Mouse (Mus musculus): ENCODE measurements at regions not wholly inside any gene's neighbourhood (a gene's known extent, or its start where the extent isn't known, plus 50 kb on each side); places are given as distances from the start of the nearest gene placed in this dataset.

- Histone ChIP-seq H3K9me3 (no peaks in the 10 kb centered on the region), H3K4me3 (replicated peaks) (no peak overlapping the region), H3K27me3 (replicated peaks) (no peaks in the 10 kb centered on the region), H3K36me3 (replicated peaks; ENCODE audit: low read length) (no peaks in the 10 kb centered on the region), H3K4me1 (no peaks in the 10 kb centered on the region)
- no peak for TF ChIP-seq FLI1 (IDR thresholded peaks at IDR 0.05; ENCODE audit: low read length)
- no peak for TF ChIP-seq GATA1 (IDR thresholded peaks at IDR 0.05; ENCODE audit: borderline replicate concordance, low read length)
Measured at GRCm38 (mm10) chr14:46623645-46624044, 136.7 kb upstream of the Cdkn3 start.

- H3K4me3 ChIP-seq (replicated peaks), result no peak overlapping the region
- TF ChIP-seq FLI1 (IDR thresholded peaks at IDR 0.05; ENCODE audit: low read length) (no peak), GATA1 (IDR thresholded peaks at IDR 0.05; ENCODE audit: borderline replicate concordance, low read length) (no peak)
- H3K36me3 ChIP-seq (replicated peaks; ENCODE audit: low read length), result no peaks in the 10 kb centered on the region
- no peaks in the 10 kb centered on the region for H3K27me3 ChIP-seq (replicated peaks)
- H3K4me1 ChIP-seq, result no peaks in the 10 kb centered on the region
- H3K9me3 ChIP-seq, result no peaks in the 10 kb centered on the region
Measured at GRCm38 (mm10) chr14:46616030-46616429, 144.3 kb upstream of the Cdkn3 start.

DNA sequence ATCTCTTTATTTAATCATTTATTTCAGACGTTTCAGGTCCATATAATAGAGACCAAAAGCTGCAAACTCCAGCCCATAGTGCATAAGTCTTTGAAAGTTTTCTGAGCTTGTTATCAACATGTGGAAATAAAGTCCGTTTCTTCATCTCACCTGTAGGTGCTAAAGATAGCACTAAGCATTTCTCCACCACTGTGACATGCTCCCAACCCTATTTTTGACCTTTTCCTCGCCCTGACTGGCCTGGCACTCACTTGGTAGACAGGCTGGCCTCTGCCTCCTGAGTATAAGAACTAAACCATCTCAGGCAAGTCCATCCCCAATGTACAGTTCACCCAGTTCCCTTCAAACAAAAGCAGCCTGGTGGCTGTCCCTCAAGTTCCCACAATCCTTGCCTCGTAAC lies 145.4 kb upstream of the Cdkn3 start:
- Histone ChIP-seq H3K4me1 (no peaks in the 10 kb centered on the region), H3K36me3 (replicated peaks; ENCODE audit: low read length) (no peaks in the 10 kb centered on the region), H3K9me3 (0 out of 2 replicates have a peak, but pooled peaks cover 3% of the 10 kb centered on the region), H3K4me3 (replicated peaks) (no peak overlapping the region), H3K27me3 (replicated peaks) (no peaks in the 10 kb centered on the region)
- TF ChIP-seq FLI1 (IDR thresholded peaks at IDR 0.05; ENCODE audit: low read length), result no peak
- no peak for TF ChIP-seq GATA1 (IDR thresholded peaks at IDR 0.05; ENCODE audit: borderline replicate concordance, low read length)

DNA sequence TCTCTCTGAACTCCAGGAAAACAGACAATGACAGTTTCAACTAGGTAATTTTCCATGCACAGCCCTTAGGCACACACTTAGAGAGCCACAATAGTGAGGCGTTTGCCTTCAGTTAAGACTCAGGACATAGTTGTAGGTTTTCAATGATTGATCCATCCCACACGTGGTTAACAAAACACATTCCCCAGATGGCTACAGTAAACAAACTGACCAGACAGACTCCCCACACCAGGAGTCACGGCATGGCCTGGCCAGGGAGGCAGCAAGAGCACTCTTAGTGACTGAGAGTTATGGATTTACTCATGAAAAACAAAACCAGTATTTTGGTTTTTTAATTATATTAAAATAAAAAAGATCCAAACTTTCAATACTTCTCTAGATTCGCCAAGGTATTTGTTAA lies 146.6 kb upstream of the Cdkn3 start:
- H3K27me3 ChIP-seq (replicated peaks), result no peaks in the 10 kb centered on the region
- H3K36me3 ChIP-seq (replicated peaks; ENCODE audit: low read length), result no peaks in the 10 kb centered on the region
- no peak overlapping the region for H3K4me3 ChIP-seq (replicated peaks)
- no peaks in the 10 kb centered on the region for H3K4me1 ChIP-seq
- peaks cover 5% of the 10 kb centered on the region for H3K9me3 ChIP-seq
- TF ChIP-seq FLI1 (IDR thresholded peaks at IDR 0.05; ENCODE audit: low read length) (no peak), GATA1 (IDR thresholded peaks at IDR 0.05; ENCODE audit: borderline replicate concordance, low read length) (no peak)

- H3K4me3 ChIP-seq (replicated peaks), result no peak overlapping the region
- H3K4me1 ChIP-seq, result no peaks in the 10 kb centered on the region
- TF ChIP-seq FLI1 (IDR thresholded peaks at IDR 0.05; ENCODE audit: low read length), result no peak
- TF ChIP-seq GATA1 (IDR thresholded peaks at IDR 0.05; ENCODE audit: borderline replicate concordance, low read length), result no peak
- H3K9me3 ChIP-seq, result peaks cover 10% of the 10 kb centered on the region
- H3K36me3 ChIP-seq (replicated peaks; ENCODE audit: low read length), result no peaks in the 10 kb centered on the region
- H3K27me3 ChIP-seq (replicated peaks), result no peaks in the 10 kb centered on the region
Measured at GRCm38 (mm10) chr14:46613211-46613610, 147.1 kb upstream of the Cdkn3 start.

DNA sequence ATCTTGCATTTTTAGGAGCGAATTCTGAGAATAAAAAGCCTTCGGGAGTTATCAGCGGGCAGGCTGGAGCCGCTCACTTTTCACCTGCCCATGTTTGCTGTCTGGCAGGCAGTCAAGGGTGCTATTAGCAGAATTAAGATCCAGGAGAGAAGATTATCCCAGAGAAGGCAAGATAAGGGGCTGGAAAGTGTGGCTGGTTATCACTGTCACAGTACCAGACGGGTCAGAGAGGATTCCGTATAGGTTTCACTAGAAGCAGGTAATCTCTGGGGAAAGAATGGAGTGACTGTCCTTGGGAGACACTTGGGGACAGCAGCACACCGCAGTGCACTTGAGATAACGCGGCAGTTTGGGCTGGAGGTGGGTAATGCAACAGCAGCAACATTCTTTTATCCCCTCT lies 147.8 kb upstream of the Cdkn3 start:
- Histone ChIP-seq H3K4me1 (no peaks in the 10 kb centered on the region), H3K4me3 (replicated peaks) (no peak overlapping the region), H3K27me3 (replicated peaks) (no peaks in the 10 kb centered on the region), H3K9me3 (peaks cover 16% of the 10 kb centered on the region), H3K36me3 (replicated peaks; ENCODE audit: low read length) (no peaks in the 10 kb centered on the region)
- TF ChIP-seq FLI1 (IDR thresholded peaks at IDR 0.05; ENCODE audit: low read length) (no peak), GATA1 (IDR thresholded peaks at IDR 0.05; ENCODE audit: borderline replicate concordance, low read length) (no peak)

DNA sequence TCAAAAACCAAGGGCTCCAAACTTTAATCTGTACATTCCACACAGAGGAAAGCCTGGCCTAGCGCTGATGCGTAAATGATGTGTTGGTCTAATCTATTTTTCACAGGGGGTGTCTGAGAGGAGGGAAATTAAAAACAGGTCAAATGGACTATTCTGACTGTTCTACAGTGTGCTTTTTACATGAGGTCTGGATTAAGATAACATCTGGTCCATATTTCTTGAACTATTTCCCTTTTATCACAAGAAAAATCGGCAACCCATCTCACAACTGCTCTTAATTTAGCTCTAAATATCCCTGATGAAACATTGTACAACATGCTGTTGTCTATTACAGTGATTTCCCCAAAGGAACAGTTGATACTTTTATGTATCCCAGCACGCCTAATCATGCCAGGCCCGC lies 149.4 kb upstream of the Cdkn3 start:
- Histone ChIP-seq H3K4me3 (replicated peaks) (no peak overlapping the region), H3K9me3 (peaks cover 17% of the 10 kb centered on the region), H3K36me3 (replicated peaks; ENCODE audit: low read length) (no peaks in the 10 kb centered on the region), H3K4me1 (no peaks in the 10 kb centered on the region), H3K27me3 (replicated peaks) (no peaks in the 10 kb centered on the region)
- TF ChIP-seq GATA1 (IDR thresholded peaks at IDR 0.05; ENCODE audit: borderline replicate concordance, low read length) (no peak), FLI1 (IDR thresholded peaks at IDR 0.05; ENCODE audit: low read length) (no peak)

- no peaks in the 10 kb centered on the region for H3K36me3 ChIP-seq (replicated peaks; ENCODE audit: low read length)
- TF ChIP-seq GATA1 (IDR thresholded peaks at IDR 0.05; ENCODE audit: borderline replicate concordance, low read length), result no peak
- no peak for TF ChIP-seq FLI1 (IDR thresholded peaks at IDR 0.05; ENCODE audit: low read length)
- no peaks in the 10 kb centered on the region for H3K27me3 ChIP-seq (replicated peaks)
- no peaks in the 10 kb centered on the region for H3K4me1 ChIP-seq
- H3K4me3 ChIP-seq (replicated peaks), result no peak overlapping the region
- H3K9me3 ChIP-seq, result peaks cover 17% of the 10 kb centered on the region
Measured at GRCm38 (mm10) chr14:46610226-46610855, 150.0 kb upstream of the Cdkn3 start.

DNA sequence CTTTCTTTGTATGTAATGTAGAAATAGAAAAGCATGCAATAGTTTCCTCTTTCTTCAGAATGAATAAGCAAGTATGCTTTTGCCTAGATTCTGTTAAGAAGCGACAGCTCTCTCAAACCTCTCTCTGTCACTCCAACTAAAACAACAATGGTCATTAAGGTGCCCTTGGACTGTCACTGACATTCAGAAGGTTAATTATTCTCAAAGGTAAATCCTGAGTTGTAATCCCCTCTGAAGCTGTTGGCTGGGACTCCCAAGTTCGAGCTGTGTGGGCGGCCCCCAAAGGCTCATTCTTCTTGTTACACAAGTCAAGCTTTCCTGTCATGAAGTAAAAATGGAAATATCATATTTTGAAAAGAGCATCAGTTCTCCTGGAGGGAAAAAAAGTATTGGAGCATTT lies 153.6 kb upstream of the Cdkn3 start:
- H3K36me3 ChIP-seq (replicated peaks; ENCODE audit: low read length), result no peaks in the 10 kb centered on the region
- H3K4me3 ChIP-seq (replicated peaks), result no peak overlapping the region
- peaks cover 19% of the 10 kb centered on the region for H3K9me3 ChIP-seq
- no peaks in the 10 kb centered on the region for H3K27me3 ChIP-seq (replicated peaks)
- no peaks in the 10 kb centered on the region for H3K4me1 ChIP-seq
- TF ChIP-seq GATA1 (IDR thresholded peaks at IDR 0.05; ENCODE audit: borderline replicate concordance, low read length) (no peak), FLI1 (IDR thresholded peaks at IDR 0.05; ENCODE audit: low read length) (no peak)

- no peak for TF ChIP-seq FLI1 (IDR thresholded peaks at IDR 0.05; ENCODE audit: low read length)
- TF ChIP-seq GATA1 (IDR thresholded peaks at IDR 0.05; ENCODE audit: borderline replicate concordance, low read length), result no peak
- peaks cover 19% of the 10 kb centered on the region for H3K9me3 ChIP-seq
Measured at GRCm38 (mm10) chr14:46606037-46606436, 154.3 kb upstream of the Cdkn3 start.

More at GRCm38 (mm10) chr14:46606037-46606436, 154.3 kb upstream of the Cdkn3 start:
- Histone ChIP-seq H3K4me3 (replicated peaks) (no peak overlapping the region), H3K27me3 (replicated peaks) (no peaks in the 10 kb centered on the region), H3K36me3 (replicated peaks; ENCODE audit: low read length) (no peaks in the 10 kb centered on the region), H3K4me1 (no peaks in the 10 kb centered on the region)
